Mouse (Mus musculus): Measurements from ENCODE around the gene Lax1. TPM values are rescaled to one million over a fixed set of nuclear protein-coding genes. Genes with fewer than 3 reads are reported as not detected.

The Lax1 gene
- polyA plus RNA-seq, 1 experiment, result 0.03 TPM

GRCm38 (mm10) chr1:133658878-133659277 lies 31.0 kb downstream of the Lax1 start:
- H3K27me3 ChIP-seq (ENCODE audit: control insufficient read depth), result no peaks in the 10 kb centered on the region
- H3K9me3 ChIP-seq (ENCODE audit: control insufficient read depth, low read length), result no peaks in the 10 kb centered on the region
- TF ChIP-seq GATA1 (IDR thresholded peaks at IDR 0.05; ENCODE audit: low read length) (no peak), TAL1 (IDR thresholded peaks at IDR 0.05; ENCODE audit: low read length) (no peak)
- peaks cover 44% of the 10 kb centered on the region for H3K4me1 ChIP-seq (ENCODE audit: control insufficient read depth)
- peaks cover 53% of the 10 kb centered on the region for H3K36me3 ChIP-seq (ENCODE audit: control insufficient read depth)
- H3K4me3 ChIP-seq (replicated peaks), result no peak overlapping the region

- Histone ChIP-seq H3K4me1 (ENCODE audit: control insufficient read depth) (peaks cover 50% of the 10 kb centered on the region), H3K27me3 (ENCODE audit: control insufficient read depth) (no peaks in the 10 kb centered on the region), H3K9me3 (ENCODE audit: control insufficient read depth, low read length) (no peaks in the 10 kb centered on the region), H3K36me3 (ENCODE audit: control insufficient read depth) (peaks cover 70% of the 10 kb centered on the region), H3K4me3 (replicated peaks) (no peak overlapping the region)
- TF ChIP-seq TAL1 (IDR thresholded peaks at IDR 0.05; ENCODE audit: low read length) (no peak), GATA1 (IDR thresholded peaks at IDR 0.05; ENCODE audit: low read length) (no peak)
These were observed 33.1 kb downstream of the Lax1 start for GRCm38 (mm10) chr1:133656811-133657210.

GRCm38 (mm10) chr1:133653033-133653432 lies 36.9 kb downstream of the Lax1 start:
- Histone ChIP-seq H3K4me1 (ENCODE audit: control insufficient read depth) (peaks cover 28% of the 10 kb centered on the region), H3K27me3 (ENCODE audit: control insufficient read depth) (no peaks in the 10 kb centered on the region), H3K36me3 (ENCODE audit: control insufficient read depth) (peaks cover 73% of the 10 kb centered on the region), H3K4me3 (replicated peaks) (no peak overlapping the region), H3K9me3 (ENCODE audit: control insufficient read depth, low read length) (no peaks in the 10 kb centered on the region)
- TF ChIP-seq GATA1 (IDR thresholded peaks at IDR 0.05; ENCODE audit: low read length), result no peak
- no peak for TF ChIP-seq TAL1 (IDR thresholded peaks at IDR 0.05; ENCODE audit: low read length)

GRCm38 (mm10) chr1:133650288-133651055 lies 39.4 kb downstream of the Lax1 start:
- H3K4me1 ChIP-seq (ENCODE audit: control insufficient read depth), result peaks cover 21% of the 10 kb centered on the region
- TF ChIP-seq TAL1 (IDR thresholded peaks at IDR 0.05; ENCODE audit: low read length), result no peak
- no peak for TF ChIP-seq GATA1 (IDR thresholded peaks at IDR 0.05; ENCODE audit: low read length)
- no peak overlapping the region for H3K4me3 ChIP-seq (replicated peaks)
- H3K9me3 ChIP-seq (ENCODE audit: control insufficient read depth, low read length), result no peaks in the 10 kb centered on the region
- no peaks in the 10 kb centered on the region for H3K27me3 ChIP-seq (ENCODE audit: control insufficient read depth)
- peaks cover 73% of the 10 kb centered on the region for H3K36me3 ChIP-seq (ENCODE audit: control insufficient read depth)

- H3K9me3 ChIP-seq (ENCODE audit: control insufficient read depth, low read length), result no peaks in the 10 kb centered on the region
- peaks cover 4% of the 10 kb centered on the region for H3K4me1 ChIP-seq (ENCODE audit: control insufficient read depth)
- H3K36me3 ChIP-seq (ENCODE audit: control insufficient read depth), result peaks cover 85% of the 10 kb centered on the region
- no peaks in the 10 kb centered on the region for H3K27me3 ChIP-seq (ENCODE audit: control insufficient read depth)
- no peak overlapping the region for H3K4me3 ChIP-seq (replicated peaks)
- no peak for TF ChIP-seq GATA1 (IDR thresholded peaks at IDR 0.05; ENCODE audit: low read length)
- TF ChIP-seq TAL1 (IDR thresholded peaks at IDR 0.05; ENCODE audit: low read length), result no peak
These were observed 44.3 kb downstream of the Lax1 start for GRCm38 (mm10) chr1:133645652-133646051.

- Histone ChIP-seq H3K27me3 (ENCODE audit: control insufficient read depth) (no peaks in the 10 kb centered on the region), H3K9me3 (ENCODE audit: control insufficient read depth, low read length) (no peaks in the 10 kb centered on the region), H3K4me1 (ENCODE audit: control insufficient read depth) (peaks cover 4% of the 10 kb centered on the region), H3K36me3 (ENCODE audit: control insufficient read depth) (peaks cover 99% of the 10 kb centered on the region), H3K4me3 (replicated peaks) (no peak overlapping the region)
- TF ChIP-seq GATA1 (IDR thresholded peaks at IDR 0.05; ENCODE audit: low read length), result no peak
- TF ChIP-seq TAL1 (IDR thresholded peaks at IDR 0.05; ENCODE audit: low read length), result no peak
These were observed 48.7 kb downstream of the Lax1 start for GRCm38 (mm10) chr1:133641163-133641562.

GRCm38 (mm10) chr1:133638517-133638916 lies 51.4 kb downstream of the Lax1 start:
- H3K36me3 ChIP-seq (ENCODE audit: control insufficient read depth), result peaks cover 96% of the 10 kb centered on the region
- TF ChIP-seq GATA1 (IDR thresholded peaks at IDR 0.05; ENCODE audit: low read length) (no peak), TAL1 (IDR thresholded peaks at IDR 0.05; ENCODE audit: low read length) (no peak)
- H3K4me1 ChIP-seq (ENCODE audit: control insufficient read depth), result peaks cover 4% of the 10 kb centered on the region

GRCm38 (mm10) chr1:133632168-133632567 lies 57.7 kb downstream of the Lax1 start:
- H3K4me3 ChIP-seq (replicated peaks), result no peak overlapping the region
- H3K4me1 ChIP-seq (ENCODE audit: control insufficient read depth), result peaks cover under 1% of the 10 kb centered on the region
- no peaks in the 10 kb centered on the region for H3K27me3 ChIP-seq (ENCODE audit: control insufficient read depth)
- peaks cover 96% of the 10 kb centered on the region for H3K36me3 ChIP-seq (ENCODE audit: control insufficient read depth)
- TF ChIP-seq GATA1 (IDR thresholded peaks at IDR 0.05; ENCODE audit: low read length) (no peak), TAL1 (IDR thresholded peaks at IDR 0.05; ENCODE audit: low read length) (no peak)
- no peaks in the 10 kb centered on the region for H3K9me3 ChIP-seq (ENCODE audit: control insufficient read depth, low read length)

More at GRCm38 (mm10) chr1:133638517-133638916, 51.4 kb downstream of the Lax1 start:
- H3K27me3 ChIP-seq (ENCODE audit: control insufficient read depth), result no peaks in the 10 kb centered on the region
- no peak overlapping the region for H3K4me3 ChIP-seq (replicated peaks)
- no peaks in the 10 kb centered on the region for H3K9me3 ChIP-seq (ENCODE audit: control insufficient read depth, low read length)

Other genes starting within 250 kb of the Lax1 start
- gene Snrpe, start 79.8 kb downstream of the Lax1 start, polyA plus RNA-seq (2012), result 4.4 and 5.8 TPM in 2 replicates
- gene Zbed6, start 29.2 kb downstream of the Lax1 start, polyA plus RNA-seq (2012), result not detected in 2 replicates
- gene Gm38394, start 28.8 kb downstream of the Lax1 start, polyA plus RNA-seq (2012), result 0.02 and 0.04 TPM in 2 replicates
- 6.4 and 7.7 TPM in 2 replicates for gene Atp2b4, start 110.9 kb upstream of the Lax1 start, polyA plus RNA-seq (2012)
- not detected in 2 replicates for gene Optc, start 217.9 kb upstream of the Lax1 start, polyA plus RNA-seq (2012)
- not detected in 2 replicates for gene Prelp, start 231.3 kb upstream of the Lax1 start, polyA plus RNA-seq (2012)